Mouse (Mus musculus) bone marrow, adult 2 months (tissue): ENCODE data around the gene Acad10. TPM values are rescaled to one million over a fixed set of nuclear protein-coding genes. Genes with fewer than 3 reads are reported as not detected.
A peak's percentile ranks its signal among the peaks of the same experiment; 100 is the strongest.
"Not testable (repeated sequence)": the region's sequence is repeated elsewhere in the genome, so short reads cannot be mapped to it uniquely, and the experiment has no call there.

Experiments used
- H3K27ac ChIP-seq: fragments of 200-500 bp; 2 replicates; pipeline ENCODE4 v1.5.1; 2012; ENCODE audit warnings: low read depth, mild to moderate bottlenecking, control low read depth, inconsistent platforms, low read length; ENCODE audit not compliant: control insufficient read depth, poor library complexity, insufficient read depth
- H3K4me1 ChIP-seq: fragments of 200-500 bp; 2 replicates; pipeline ENCODE4 v1.6.1; 2011; ENCODE audit warnings: low read length; ENCODE audit not compliant: control insufficient read depth, insufficient read depth
- H3K4me3 ChIP-seq: fragments of 200-500 bp; replicated peaks from 2 replicates; pipeline ENCODE3; 2011; ENCODE audit warnings: mild to moderate bottlenecking, low read depth, low read length, control low read depth; ENCODE audit not compliant: control insufficient read depth
- CTCF ChIP-seq: fragments of 200-500 bp; IDR thresholded peaks from 2 replicates; pipeline ENCODE4 v1.5.1; 2011; ENCODE audit warnings: low read length, control low read depth; ENCODE audit not compliant: control insufficient read depth, insufficient read depth
- POLR2A ChIP-seq: fragments of 200-500 bp; IDR thresholded peaks from 2 replicates; pipeline ENCODE4 v1.6.1; 2011; ENCODE audit warnings: low read depth, mild to moderate bottlenecking, control low read depth, low read length, borderline replicate concordance; ENCODE audit not compliant: control insufficient read depth
- WGBS: fragments of 180-500 bp; shearing (Covaris S2); methylation state at CpG from one replicate; pipeline ENCODE4 v1.1.7; 2018; 5-methylcytosine and 5-hydroxymethylcytosine counted together
- polyA plus RNA-seq: library from polyadenylated mRNA; stranded (reverse); fragments of >200 nt; gene quantifications from 2 replicates; pipeline ENCODE4 v1.2.4, GENCODE M21; 2011; ENCODE audit warnings: low replicate concordance; ENCODE audit not compliant: missing spikeins, insufficient read depth, insufficient read length

Gene Acad10
- polyA plus RNA-seq, 1 experiment, result 8.6 TPM

DNA sequence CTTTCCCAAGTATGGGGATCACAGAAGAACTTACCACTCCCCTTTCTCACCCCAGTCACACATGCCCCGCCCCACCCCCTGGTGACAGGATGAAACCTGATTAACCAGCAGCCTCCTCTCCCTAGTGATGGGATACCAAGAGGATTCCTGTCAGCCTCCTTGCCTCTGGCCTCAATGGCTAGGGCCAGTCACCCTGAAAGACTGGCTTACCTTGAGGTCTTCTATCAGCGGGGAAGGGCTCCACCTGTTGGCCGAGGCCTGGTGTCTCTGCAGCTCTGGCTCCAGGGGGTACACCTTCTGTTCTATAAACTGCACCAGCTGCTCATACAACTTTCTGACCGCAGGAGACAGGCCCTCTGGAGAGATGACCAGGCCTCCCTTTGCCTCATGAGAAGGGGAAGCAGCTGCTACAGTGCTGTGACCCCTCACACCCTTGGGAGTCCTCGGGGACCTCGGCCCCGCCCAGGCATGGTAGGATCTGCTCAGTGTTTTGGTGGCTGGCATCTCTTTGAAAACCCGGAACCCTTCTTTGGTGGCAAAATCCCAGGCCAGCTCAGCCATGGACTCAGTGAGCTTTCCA lies 50.7 kb downstream of the Acad10 start:
- H3K27ac ChIP-seq, H3K4me3 ChIP-seq, H3K4me1 ChIP-seq: not testable (repeated sequence)
- WGBS, result 71% methylated on average over 8 of the region's 8 CpGs
- TF ChIP-seq CTCF, result peak; percentile 15; the same call in 1 of the 2 replicates

DNA sequence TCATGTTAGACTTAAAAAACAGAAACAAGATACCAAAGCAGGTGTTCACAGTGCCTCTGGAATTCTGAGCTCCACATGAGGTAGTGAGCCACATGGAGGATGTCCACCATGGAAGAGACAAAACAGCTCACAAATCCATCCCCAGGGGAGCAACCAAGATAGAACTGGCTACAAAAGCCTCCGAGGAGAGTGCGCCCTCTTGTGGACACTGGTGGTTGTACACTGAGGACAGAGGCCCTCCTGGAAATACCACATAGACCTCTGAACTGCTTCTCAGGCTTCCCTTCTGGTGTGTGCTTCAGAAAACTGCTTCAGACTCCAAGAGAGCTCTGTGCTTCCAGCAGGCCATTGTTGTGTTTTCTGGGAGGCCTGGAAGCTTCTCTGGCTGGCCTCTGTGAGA lies 54.2 kb downstream of the Acad10 start:
- no peak for TF ChIP-seq POLR2A
- peak; percentile 93 for TF ChIP-seq CTCF
- no peaks in the 10 kb centered on the region; the same call in 1 of the 2 replicates for H3K4me1 ChIP-seq
- WGBS, result 1% methylated on average over 2 of the region's 2 CpGs
- H3K27ac ChIP-seq, result no peak overlapping the region
- no peak overlapping the region for H3K4me3 ChIP-seq

DNA sequence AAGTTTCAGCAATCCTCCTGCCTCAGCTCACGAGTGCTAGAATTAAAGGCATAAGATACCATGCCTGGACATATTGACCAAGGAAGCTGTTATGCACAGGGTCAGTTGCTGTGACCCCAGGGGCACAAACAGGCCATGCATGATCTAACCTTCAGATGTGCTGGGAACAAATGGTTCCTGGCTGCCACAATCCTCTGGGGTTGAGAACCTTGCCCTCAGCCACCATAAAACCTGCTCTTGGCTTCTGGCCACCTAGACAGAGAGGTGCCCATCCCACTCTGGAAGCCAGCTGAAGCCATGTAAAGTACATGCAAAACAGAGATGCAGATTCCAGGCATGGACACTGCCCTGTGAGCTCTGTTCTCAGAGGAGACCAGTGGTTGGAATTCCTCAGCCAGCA lies 56.5 kb downstream of the Acad10 start:
- H3K4me1 ChIP-seq, H3K27ac ChIP-seq, H3K4me3 ChIP-seq: not testable (repeated sequence)
- 68% methylated on average over 1 of the region's 1 CpGs for WGBS

DNA sequence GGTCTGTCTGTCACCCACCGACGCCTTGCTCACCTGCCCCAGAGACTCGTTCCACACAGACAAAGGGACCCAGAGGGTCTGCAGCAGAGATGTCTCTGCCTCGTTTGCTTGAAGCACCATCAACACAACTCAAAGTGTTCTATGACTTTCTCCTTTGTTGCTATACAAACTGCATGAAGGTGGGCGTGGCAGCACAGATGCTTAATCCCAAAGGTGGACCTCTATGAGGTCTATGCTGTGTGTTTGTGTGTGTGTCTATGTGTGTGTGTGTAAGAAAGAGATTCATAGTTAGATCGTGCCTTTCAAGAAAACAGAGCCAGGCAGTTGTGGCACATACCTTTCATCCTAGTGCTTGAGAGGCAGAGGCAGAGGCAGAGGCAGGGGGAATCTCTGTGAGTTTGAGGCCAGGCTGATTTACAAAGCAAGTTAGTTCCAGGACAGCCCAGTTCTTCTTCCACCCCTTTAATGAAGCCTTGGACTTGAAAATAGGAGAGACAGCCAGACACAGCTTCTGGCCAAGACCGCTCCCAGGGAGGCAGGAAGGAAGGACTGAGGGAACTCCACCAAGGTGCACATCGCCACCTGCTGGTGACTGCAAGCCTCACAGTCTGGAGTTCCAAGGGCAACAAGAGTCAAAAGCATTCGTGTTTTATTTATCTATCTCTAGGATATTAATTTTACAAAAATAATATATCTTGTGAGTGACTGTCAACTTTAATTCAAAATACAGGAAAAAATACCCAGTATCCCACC lies 58.6 kb downstream of the Acad10 start:
- Histone ChIP-seq H3K4me3 (peak overlapping the region; percentile 29), H3K4me1 (peaks cover 11% of the 10 kb centered on the region; the same call in 1 of the 2 replicates), H3K27ac (no peak overlapping the region)
- WGBS, result 40% methylated on average over 9 of the region's 9 CpGs
- TF ChIP-seq CTCF (peak; percentile 100), POLR2A (no peak)

DNA sequence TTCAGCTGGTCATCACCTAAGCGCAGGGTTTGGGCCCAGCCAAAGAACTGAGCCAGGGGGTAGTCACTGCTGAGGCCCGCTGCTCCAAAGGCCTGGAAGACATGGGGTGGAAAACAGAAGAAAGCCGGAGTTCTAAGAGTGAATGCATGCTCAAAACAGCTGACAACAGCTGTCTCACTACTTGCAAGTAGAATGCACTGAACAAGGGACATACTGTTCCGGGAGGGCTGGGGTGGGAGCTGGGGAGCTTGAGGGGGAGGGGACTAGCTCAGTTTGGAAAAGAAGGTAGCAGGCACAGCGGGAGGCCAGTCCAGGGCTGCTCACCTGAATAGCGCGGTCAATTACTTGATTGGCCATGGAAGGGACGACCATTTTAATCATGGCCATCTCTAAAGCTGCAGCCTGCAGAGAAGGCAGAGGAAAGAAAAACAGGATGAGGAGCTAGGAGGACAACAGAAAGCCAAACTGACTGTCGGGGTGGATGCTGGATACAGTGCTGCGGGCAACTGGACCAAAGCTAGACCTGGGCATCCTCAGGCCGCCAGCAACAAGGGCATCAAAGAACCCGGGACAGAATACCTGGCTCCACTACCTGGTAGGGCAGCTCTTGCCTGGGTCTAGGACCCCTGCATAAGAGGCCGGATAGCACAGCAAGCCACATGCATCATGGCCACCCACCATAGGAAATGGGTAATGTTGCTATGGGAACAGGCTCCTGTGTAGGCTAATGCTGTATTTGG lies 61.3 kb downstream of the Acad10 start:
- TF ChIP-seq CTCF (no peak), POLR2A (no peak)
- Histone ChIP-seq H3K4me1 (peaks cover 15% of the 10 kb centered on the region), H3K27ac (no peak overlapping the region), H3K4me3 (no peak overlapping the region)
- 89% methylated on average over 13 of the region's 13 CpGs for WGBS

DNA sequence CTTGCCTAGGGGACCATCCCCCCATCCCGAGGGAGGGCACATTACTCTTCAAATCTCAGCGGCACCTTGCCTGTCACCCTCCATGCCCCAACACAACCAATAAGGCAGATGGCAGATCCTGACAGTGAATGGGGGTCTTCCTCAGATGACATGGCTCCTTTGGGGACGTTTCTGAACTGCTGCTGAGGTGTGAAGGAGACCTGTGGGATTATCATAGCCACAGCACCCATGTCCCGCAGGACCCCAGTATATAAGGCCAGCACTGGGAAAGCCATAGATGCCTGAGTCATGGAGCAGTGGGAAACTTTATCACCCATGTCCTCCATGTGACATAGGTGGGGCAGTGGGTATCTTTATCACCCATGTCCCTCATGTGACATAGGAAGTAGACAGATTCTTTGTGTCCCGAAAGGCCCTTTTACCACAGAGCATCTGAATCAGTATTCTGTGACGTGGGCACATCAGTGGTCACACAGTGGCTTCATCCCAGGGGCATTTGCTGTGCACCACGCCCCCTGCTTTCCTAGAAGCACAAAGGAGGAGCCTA lies 62.2 kb downstream of the Acad10 start:
- H3K27ac ChIP-seq, result peak overlapping the region; percentile 66
- TF ChIP-seq CTCF, result no peak
- H3K4me1 ChIP-seq, result peaks cover 15% of the 10 kb centered on the region
- no peak overlapping the region for H3K4me3 ChIP-seq
- WGBS, result 68% methylated on average over 7 of the region's 7 CpGs

DNA sequence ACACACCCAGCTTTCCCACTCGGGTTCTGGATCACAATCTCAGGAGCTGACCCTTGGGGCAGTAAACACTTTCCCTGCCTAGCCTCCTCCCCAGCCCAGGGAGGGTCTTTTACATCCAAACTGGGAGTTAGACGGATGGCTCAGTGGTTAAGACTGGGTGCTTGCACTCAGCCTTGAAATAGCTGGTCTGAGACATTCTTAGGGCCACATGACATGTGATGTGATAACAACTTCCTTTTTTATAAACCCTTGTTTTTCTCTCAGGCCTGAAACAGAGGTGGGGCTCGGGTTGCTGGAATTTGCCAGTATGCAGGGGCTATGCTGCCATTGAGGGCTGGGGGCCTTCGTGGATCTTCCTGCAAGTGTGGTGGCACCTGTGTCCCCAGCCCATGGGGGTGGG lies 63.0 kb downstream of the Acad10 start:
- peak overlapping the region; percentile 66 for H3K27ac ChIP-seq
- 33% methylated on average over 4 of the region's 4 CpGs for WGBS
- no peak overlapping the region for H3K4me3 ChIP-seq
- peaks cover 15% of the 10 kb centered on the region for H3K4me1 ChIP-seq
- TF ChIP-seq CTCF (no peak), POLR2A (no peak)

DNA sequence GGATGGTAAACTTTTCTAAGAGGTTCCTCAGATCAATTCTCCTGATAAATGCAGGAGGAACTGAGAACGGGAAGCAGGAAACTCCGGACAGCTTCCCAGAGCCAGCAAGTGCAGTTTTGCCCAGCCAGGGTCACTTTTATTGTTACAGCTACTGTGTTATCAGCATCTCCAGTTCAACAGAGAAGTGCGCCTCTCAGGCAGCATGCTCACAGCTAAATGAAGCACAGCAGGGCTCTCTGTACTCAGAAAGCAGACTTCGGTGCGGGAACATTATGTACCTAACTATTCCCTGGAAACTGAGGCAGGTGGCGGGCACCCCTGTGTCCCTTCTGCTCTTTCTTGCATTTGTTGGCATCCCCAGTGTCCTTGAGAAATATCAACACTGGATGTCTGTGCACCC lies 64.1 kb downstream of the Acad10 start:
- H3K27ac ChIP-seq, result no peak overlapping the region

More for the DNA sequence above, 64.1 kb downstream of the Acad10 start:
- 60% methylated on average over 6 of the region's 6 CpGs for WGBS
- TF ChIP-seq POLR2A, result no peak
- no peak for TF ChIP-seq CTCF
- Histone ChIP-seq H3K4me1 (peaks cover 17% of the 10 kb centered on the region), H3K4me3 (no peak overlapping the region)
